Mouse (Mus musculus): ENCODE data around the gene Zcchc24.

The Zcchc24 gene

GRCm38 (mm10) chr14:25746971-25747945 lies 21.6 kb downstream of the Zcchc24 start:
- no peak for DNase-seq (ENCODE audit: low spot score)

- no peak for DNase-seq (ENCODE audit: low spot score)
These were observed 22.5 kb downstream of the Zcchc24 start for GRCm38 (mm10) chr14:25746371-25746770.

GRCm38 (mm10) chr14:25745365-25746184 lies 23.3 kb downstream of the Zcchc24 start:
- no peak for DNase-seq (ENCODE audit: low spot score)

- DNase-seq (ENCODE audit: low spot score), result no peak
These were observed 25.9 kb downstream of the Zcchc24 start for GRCm38 (mm10) chr14:25742943-25743342.

- no peak for DNase-seq (ENCODE audit: low spot score)
These were observed 26.9 kb downstream of the Zcchc24 start for GRCm38 (mm10) chr14:25741840-25742367.

GRCm38 (mm10) chr14:25741211-25741610 lies 27.6 kb downstream of the Zcchc24 start:
- DNase-seq (ENCODE audit: low spot score), result no peak

- DNase-seq (ENCODE audit: low spot score), result no peak
These were observed 28.8 kb downstream of the Zcchc24 start for GRCm38 (mm10) chr14:25739957-25740565.

- no peak for DNase-seq (ENCODE audit: low spot score)
These were observed 30.2 kb downstream of the Zcchc24 start for GRCm38 (mm10) chr14:25738591-25739001.

GRCm38 (mm10) chr14:25736589-25736988 lies 32.2 kb downstream of the Zcchc24 start:
- DNase-seq (ENCODE audit: low spot score), result no peak

- DNase-seq (ENCODE audit: low spot score), result no peak
These were observed 32.7 kb downstream of the Zcchc24 start for GRCm38 (mm10) chr14:25736140-25736539.

GRCm38 (mm10) chr14:25734736-25735716 lies 33.8 kb downstream of the Zcchc24 start:
- no peak for DNase-seq (ENCODE audit: low spot score)

GRCm38 (mm10) chr14:25727149-25727510 lies 41.7 kb downstream of the Zcchc24 start:
- DNase-seq (ENCODE audit: low spot score), result no peak

GRCm38 (mm10) chr14:25726226-25727148 lies 42.4 kb downstream of the Zcchc24 start:
- DNase-seq (ENCODE audit: low spot score), result no peak

- DNase-seq (ENCODE audit: low spot score), result no peak
These were observed 43.1 kb downstream of the Zcchc24 start for GRCm38 (mm10) chr14:25725690-25726089.

- no peak for DNase-seq (ENCODE audit: low spot score)
These were observed 43.8 kb downstream of the Zcchc24 start for GRCm38 (mm10) chr14:25725032-25725497.

GRCm38 (mm10) chr14:25720962-25721707 lies 47.7 kb downstream of the Zcchc24 start:
- DNase-seq (ENCODE audit: low spot score), result no peak

- no peak for DNase-seq (ENCODE audit: low spot score)
These were observed 49.5 kb downstream of the Zcchc24 start for GRCm38 (mm10) chr14:25719371-25719770.

GRCm38 (mm10) chr14:25718471-25718870 lies 50.4 kb downstream of the Zcchc24 start:
- DNase-seq (ENCODE audit: low spot score), result no peak

- DNase-seq (ENCODE audit: low spot score), result no peak
These were observed 51.1 kb downstream of the Zcchc24 start for GRCm38 (mm10) chr14:25717718-25718117.

Data from ovary, postnatal 10 days (tissue).